Mouse (Mus musculus): ENCODE measurements around the gene Cyb5r3.
"Not testable (repeated sequence)": the region's sequence is repeated elsewhere in the genome, so short reads cannot be mapped to it uniquely, and the experiment has no call there.

The Cyb5r3 gene

DNA sequence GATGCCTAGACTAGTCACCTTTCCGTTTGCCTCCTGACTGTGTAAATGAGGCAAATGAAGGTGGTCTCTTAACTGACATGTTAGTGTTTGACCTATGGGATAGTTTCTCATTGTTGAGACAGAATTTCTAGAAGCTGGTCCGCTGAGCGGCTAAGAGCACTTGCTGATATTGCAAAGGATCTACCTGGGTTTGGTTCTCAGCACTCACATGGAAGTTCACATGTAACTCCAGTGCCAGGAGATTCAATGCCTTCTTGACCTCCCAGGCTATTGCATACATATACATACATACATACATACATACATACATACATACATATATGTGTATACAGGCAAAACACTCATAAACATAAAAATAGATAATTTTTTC, 22.3 kb downstream of the Cyb5r3 start:
- DNase-seq (ENCODE audit: low spot score) = no peak

DNA sequence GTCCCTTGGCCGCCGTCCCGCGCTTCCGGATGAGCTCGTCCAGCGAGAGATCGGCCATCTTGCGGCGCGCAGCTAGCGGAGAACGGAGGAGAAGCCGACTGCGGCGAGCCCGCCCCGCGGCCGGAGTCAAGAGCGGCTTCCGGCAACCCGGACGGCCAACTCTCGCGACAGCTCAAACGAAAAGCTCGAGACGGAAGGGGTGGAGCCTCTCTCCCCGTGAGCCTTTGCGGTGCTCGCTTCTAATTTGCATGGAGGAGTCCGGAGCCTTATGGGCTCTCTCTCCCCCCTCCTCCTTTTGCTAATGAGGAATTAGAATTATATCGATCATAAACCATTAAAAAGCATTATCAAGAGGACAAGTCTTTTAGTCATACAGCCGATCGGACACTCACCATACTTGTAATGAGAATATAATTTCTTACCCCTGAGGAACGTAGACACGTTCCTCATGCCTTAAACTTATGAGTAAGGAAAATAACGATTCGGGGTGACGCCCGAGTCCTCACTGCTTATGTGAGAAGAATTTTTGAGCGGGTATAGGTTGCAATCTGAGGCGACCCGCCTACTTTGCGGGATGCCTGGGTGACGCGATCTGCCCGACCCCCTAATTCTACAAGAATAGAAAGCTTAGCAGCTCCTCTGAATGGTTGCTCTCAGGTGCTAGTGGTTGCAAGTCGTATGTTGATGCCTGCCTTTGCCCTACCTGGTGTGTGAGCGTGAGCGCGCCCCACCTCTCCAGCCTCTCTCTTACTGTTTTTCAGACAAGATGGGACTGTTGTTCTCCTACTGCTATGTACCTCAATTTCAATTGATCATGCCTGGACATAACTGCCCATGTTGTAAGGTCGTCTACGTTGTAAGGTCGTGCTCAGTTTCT, 23.0 kb downstream of the Cyb5r3 start, which contains the start of gene Poldip3:
Poldip3 (minus strand) TSS at position 189 of the 877 bp plus-strand sequence.
- peak; percentile 99 for DNase-seq (ENCODE audit: low spot score)

DNA sequence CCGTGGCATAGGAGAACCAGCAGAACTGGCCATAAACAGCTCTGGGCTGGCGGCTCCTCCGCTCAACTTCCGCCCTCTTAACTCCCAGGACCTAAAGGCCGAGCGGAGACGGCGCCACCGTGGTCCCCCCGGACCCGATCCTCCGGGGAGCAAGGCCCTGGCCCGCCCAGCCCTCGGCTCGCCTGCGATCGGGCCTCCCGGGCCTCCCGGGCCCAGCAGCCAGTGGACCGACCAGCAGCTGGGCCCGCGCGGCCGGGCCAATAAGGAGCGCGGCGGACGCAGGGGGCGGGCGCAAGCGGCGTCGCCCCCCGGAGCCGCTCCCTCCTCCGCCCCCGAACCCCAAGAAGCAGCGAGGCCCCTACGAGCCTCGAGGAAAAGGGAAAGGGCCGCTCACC, 23.6 kb downstream of the Cyb5r3 start:
- DNase-seq (ENCODE audit: low spot score) = no peak

DNA sequence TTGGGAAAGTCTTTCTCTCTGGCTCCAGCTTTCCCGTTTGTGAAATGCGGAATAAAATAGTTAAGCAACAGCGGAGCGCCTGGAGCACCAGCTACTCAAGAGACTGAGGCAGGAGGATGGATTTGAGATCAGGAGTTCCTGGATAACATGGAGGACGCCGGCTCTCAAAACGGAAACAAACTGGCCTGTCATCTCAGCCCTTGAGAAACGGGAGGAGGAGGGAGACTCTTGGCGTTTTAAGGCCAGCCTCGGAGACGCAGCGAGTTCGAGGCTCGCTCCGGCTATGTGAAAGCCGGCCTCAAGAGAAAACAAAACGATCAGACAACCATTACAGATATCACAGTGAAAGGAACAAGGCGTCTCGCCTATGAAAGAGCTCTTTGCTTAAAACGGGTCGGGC, 24.0 kb downstream of the Cyb5r3 start:
- no peak for DNase-seq (ENCODE audit: low spot score)

DNA sequence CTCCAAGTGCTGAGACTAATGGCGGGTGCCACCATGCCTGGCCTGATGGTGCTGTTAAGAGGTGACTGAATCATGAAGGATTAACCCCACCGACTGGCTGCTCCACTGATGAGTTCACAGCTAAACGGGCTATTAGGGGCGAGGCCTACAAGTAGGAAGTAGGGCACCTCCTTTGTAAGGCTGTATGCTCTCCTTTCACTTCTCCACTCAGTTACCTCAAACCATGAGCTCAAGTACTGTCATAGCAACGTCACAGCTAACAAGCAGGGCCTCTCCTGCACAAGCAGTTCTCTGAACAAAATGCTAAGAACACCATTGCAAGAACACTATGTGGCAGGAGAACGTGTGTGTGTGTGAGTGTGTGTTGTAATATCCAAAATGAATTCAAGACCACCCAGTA, 26.9 kb downstream of the Cyb5r3 start:
- no peak for DNase-seq (ENCODE audit: low spot score)

DNA sequence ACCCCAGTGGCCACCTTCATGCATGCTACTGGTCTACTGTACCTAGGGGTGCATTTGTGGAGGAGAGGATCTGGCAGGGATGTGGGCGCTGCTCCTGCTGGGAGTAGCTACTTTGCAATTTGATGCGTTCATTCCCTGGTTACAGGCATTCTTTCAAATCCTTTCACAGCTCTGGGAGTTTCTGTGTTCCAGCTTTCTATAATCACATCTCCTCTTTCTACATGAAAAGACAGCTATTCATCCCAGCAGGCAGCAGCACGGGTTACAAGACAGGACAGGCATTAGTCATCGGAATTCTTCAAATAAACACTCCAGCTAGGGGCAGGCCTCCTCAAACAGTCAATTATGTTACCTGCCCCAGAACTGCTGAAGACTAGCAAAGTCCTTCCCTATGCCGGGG, 29.5 kb downstream of the Cyb5r3 start:
- DNase-seq (ENCODE audit: low spot score) = no peak

DNA sequence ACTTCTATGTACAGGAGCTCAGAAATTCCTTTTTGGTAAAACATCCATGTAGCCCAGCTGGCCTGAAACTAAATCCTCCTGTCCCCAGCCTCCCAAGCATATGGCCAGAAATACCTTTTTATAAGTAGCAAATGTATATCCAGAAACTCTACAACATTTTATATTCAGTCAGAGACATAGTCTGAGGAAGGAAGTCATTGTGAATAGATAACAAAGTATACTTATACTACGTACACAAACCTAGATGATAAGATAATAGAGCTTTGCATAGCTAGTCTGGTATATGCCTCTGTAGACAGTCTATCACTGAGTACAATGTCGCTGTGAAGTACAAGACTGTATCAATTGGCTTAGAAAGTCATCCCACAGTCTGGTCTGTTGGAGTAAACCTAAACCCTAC, 36.7 kb downstream of the Cyb5r3 start:
- DNase-seq (ENCODE audit: low spot score) = no peak

DNA sequence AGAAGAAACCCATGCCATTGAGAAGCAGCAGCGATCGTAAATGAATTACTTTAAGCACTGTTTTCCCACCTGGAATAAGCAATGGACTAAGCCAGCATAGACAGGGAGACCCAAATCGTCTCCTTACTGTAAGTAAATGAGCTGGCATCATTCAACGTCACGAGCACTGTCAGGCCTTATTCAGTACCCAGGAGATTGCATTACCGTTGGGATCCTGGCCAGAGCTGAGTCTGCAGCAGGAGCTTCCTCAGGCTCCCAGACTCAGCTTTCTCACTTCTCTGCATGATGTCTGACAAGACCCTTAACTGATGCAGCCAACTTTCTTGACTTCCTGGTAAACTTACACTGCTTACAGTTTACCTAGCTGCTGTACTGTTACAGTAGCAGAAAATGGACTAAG, 37.7 kb downstream of the Cyb5r3 start:
- DNase-seq (ENCODE audit: low spot score) = no peak

DNA sequence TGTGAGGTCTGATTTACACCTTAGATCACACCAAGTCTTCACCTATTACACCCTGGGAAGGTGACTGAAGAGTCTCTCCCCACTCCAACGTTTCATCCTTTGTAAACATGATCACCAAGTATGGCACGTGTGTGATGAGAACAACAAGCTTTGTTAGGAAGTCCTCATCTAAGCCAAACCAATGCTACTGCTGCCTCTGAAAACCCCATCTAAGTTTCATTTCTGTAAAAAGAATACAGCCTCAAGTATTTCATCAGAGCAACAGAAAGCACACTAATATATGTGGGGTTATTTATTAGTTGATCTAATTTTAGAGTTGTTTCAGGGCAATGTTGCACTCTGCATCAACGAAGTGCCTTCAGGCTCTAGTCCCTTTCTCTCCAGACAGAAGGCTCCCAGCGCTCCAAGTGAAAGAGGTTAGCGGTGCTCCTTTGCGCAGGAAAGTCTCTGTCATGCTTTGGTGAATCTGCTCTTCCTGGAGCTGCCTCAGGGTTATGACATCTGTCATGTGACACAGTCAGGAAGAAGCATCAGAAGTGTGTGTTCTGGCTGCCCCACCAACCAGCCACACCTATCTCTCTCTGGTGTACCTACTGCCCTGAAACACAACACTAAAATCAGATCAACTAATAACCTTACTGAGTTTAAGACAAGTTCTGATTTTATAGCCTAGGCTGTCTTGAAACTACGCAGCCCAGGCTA, 42.7 kb downstream of the Cyb5r3 start:
- DNase-seq (ENCODE audit: low spot score) = no peak

DNA sequence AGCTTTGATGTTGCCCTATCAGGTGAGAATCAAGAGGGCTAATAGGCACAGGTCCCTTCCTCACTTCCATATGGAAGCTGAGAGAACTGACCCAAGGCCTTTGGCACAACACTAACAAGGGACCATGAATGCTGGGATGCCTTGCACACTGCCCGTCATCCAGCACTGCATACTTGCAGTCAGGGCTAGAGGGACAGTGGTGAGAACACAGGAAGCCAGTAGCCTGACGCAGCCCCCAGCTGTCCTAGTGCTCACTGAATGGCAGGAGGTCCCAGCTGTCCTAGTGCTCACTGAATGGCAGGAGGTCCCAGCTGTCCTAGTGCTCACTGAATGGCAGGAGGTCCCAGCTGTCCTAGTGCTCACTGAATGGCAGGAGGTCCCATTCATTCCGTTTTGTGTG, 45.4 kb downstream of the Cyb5r3 start:
- not testable (repeated sequence) for DNase-seq (ENCODE audit: low spot score)

DNA sequence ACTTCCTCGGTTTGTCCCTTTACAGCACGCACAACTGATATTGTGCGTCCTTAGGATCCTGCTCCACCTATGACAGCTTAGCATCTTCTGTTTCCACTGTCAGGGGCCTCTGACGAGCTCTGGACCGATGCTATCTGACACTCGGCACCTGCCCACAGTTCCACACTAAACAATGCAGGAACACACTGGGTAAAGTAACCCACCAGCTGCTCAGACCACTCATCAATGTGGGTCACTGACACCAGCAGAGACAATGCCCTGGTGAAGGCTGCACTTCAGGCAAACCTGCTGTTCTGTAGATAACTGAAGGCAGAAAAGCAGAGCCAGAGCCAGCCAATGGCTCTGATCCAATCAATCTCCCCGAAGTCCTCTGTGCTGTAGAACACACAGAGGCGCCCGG, 45.8 kb downstream of the Cyb5r3 start:
- no peak for DNase-seq (ENCODE audit: low spot score)

DNA sequence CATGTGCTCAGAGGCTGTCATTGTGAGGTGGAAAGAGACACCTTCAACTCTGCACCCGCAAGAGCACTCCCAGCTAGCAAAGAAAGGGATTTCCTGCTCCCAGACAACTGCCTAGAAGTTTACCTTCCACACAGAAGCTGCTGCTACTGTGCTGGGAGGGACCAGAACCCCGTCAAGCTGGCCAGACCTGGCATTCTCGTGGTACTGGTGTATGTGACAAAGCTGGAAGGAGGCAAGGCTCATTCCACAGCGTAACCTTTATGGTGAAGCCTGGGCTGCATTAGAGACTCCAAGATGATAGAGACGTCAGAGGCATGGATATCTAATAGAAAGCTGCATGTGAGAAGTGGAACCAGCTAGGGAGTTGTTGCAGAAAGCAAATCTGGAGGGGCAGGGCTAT, 47.8 kb downstream of the Cyb5r3 start:
- no peak for DNase-seq (ENCODE audit: low spot score)

DNA sequence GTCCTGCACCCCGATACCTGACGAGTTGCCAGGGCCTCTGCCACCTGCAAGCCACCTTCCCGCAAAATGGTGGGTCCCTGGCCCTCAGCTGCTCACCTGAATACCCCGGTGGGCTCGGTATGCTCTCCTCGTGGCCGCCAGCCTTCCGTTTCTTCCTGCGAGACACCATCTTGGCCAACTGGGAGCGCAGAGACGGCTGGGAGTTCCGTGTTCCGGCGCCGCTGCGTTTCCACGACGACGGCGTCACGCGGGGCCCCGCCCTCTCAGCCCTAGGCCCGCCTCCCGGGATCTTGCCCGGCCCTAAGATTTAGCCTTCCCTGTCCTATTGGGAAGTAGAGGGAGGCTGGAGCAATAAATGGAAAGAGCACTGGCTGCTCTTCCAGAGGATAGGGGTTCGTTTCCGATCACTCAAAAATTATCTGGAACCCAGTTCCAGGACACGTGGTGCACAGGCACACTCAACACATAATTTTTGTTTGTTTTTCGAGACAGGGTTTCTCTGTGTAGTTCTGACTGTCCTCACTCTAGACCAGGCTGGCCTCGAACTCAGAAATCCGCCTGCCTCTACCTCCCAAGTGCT, 49.7 kb downstream of the Cyb5r3 start, which contains the start of gene Rrp7a:
Rrp7a (minus strand) TSS at position 236 of the 580 bp plus-strand sequence.
- peak; percentile 65 for DNase-seq (ENCODE audit: low spot score)

DNA sequence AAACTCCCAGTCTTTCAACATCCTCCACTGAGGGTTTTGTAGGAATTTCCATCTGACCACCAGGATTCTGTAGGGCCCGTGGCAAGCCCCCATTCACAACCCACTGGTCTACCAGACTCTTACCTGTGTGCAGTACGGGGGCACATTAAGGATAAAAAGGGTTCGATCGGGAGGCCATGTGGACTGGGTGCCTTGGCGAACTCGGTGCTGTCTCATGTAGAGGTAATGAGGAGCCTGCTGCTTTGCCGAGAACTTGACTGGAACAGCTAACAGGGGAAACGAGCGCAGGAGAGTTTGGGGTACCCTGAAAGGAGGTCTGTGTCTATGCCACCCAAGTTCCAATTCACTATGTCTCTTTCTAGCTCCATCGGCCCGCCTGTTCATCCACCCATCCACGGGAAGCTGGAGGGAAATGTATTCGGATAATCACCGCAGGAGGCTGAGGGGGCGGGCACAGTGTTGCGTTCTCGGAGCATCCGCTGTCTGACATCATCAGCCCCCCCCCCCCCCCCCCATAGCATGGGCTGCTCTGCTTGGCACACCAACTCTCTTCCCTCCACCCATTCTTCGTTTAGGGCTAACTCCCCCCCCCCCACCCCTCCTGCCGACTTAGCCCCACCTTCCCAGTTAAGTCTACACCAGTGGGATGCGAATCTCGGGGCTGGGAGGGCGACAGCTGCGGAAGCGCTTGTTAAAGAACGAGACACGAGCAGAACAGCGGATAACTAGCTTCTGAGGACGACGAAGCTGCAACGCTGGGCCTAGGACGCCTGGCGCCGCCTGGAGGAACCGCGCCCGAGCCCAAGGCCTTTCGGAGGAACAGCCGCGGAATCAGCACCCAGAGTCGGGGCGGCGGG, 50.5 kb downstream of the Cyb5r3 start:
- no peak for DNase-seq (ENCODE audit: low spot score)

DNA sequence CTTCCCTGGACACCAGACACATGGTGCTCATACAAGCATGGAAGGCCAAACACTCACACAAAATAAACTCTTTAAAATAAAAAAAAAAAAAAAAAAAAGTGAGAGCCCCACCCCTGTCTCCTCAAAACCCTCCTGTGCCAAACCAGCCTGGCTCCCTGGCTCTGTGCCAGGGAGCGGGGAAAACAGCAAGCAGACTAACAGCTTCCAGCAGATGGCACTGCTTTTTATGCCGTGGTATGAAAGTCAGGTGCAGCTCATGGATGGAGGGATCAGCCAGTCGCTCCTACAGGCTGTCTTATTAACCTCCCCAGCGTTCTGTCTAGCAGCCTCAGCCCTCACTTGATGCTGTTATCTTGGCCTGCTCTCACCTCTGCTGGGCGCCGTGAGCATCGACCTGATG, 54.0 kb downstream of the Cyb5r3 start:
- DNase-seq (ENCODE audit: low spot score) = no peak

DNA sequence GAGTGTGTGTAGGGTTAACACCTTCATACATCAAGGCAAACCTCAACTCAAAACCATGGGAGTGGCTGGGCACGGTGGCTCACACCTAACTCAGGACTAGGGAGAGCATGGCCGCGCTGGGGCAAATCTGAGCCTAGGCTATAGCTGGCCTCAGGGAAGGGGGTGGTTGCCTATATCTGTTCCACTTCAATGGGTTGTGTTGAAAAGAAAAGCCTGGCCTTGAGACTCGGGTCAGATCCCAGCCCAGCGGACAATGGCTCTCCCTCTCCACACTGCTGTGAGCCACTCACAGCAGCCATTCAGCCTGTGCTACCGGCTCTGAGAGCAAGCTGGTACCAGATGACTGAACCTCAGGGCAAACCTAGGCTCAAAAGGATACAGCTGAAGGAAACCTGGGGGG, 57.3 kb downstream of the Cyb5r3 start:
- DNase-seq (ENCODE audit: low spot score) = no peak

DNA sequence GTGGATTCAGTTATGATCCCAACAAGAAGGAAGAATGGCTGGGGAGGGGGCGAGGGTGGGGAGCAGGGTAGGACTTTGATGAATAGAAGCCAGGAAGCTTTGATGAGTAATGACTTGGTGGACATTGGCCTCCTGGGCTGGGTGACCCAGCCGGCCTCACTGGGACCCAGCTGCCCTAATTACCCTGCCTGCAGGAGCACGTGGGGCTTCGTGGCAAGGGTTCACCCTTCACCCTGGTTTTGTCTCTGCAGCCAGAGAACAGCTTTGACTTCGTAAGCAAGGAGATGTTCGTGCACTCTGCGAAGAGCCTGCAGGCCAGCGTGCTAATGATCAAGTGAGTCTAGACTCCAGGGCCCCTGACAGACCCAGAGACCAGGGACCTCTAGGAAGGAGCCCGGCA, 58.3 kb downstream of the Cyb5r3 start:
- DNase-seq (ENCODE audit: low spot score) = no peak

DNA sequence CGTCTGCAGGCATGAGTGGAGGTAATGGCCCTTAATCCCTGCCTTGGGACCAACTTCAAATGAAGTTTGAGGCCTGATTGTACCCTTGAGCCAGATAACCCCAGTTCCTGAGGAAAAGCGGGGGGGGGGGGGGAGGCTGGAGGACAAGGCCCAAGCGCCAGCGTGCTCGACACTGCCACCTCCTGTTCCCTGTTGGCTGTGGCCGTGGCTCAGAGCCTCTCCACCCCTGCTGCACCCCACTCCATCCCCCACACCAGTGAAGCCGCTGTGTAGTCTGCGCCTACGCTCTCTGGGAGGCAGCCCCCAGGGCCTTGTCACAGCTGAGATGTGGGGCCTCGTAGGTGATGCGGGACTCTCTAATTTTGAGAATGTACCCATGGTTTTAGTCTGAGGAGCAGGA, 59.5 kb downstream of the Cyb5r3 start:
- DNase-seq (ENCODE audit: low spot score) = no peak

DNA sequence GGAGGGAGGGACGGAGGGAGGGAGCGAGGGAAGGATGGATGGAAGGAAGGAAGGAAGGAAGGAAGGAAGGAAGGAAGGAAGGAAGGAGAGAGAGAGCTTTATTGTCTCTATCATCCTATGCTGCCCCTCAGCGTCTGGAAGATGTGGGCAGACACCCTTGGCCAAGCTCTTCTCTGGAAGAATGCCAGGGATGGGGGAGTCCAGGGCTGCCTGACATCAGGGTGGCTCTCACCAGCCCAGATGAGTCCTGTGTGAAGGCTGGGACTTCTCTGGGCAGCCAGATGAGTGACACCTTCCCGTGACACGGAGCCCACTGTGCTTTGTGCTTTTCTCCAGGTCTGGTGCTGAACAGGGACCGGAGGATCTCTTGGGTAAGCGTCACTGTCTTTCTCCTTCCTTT, 60.5 kb downstream of the Cyb5r3 start:
- no peak for DNase-seq (ENCODE audit: low spot score)

DNA sequence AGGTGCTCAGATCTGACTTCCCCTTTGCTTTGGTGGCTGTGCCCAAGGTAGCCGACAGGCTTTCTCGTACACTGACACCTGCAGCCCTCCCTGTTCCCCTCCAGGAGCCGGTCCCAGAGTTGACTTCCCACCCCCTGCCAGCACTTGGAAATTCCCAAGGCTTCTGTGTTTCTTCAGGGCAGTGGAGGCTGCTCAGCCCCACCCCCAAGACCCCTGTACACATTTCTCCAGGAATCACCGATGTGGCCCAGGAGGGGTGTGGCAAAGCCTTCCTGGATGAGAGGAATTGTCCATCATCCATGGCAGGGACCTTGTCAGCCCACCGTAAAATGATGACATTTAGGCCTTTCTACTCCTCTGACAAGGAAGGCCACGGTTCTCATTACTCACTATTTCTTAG, 61.1 kb downstream of the Cyb5r3 start:
- no peak for DNase-seq (ENCODE audit: low spot score)

DNA sequence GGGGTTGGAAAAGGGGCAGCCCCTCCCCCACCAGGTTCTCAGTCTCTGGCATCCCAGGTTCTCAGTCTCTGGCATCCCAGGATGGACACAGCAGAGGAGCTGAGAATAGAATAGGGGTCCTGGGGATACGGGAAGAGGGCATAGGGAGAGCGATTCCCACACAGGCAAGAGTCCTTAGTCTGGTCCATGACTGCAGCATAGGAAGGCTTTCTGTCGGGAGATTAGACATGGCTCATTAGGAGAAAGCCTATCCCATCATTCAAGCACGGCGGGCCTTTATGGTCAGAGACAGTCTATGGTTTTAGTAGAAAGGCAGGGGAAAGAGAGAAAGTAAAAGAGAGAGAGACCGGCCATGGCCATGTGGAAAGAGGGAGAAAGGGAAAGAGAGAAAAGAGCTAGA, 64.6 kb downstream of the Cyb5r3 start:
- no peak for DNase-seq (ENCODE audit: low spot score)

DNA sequence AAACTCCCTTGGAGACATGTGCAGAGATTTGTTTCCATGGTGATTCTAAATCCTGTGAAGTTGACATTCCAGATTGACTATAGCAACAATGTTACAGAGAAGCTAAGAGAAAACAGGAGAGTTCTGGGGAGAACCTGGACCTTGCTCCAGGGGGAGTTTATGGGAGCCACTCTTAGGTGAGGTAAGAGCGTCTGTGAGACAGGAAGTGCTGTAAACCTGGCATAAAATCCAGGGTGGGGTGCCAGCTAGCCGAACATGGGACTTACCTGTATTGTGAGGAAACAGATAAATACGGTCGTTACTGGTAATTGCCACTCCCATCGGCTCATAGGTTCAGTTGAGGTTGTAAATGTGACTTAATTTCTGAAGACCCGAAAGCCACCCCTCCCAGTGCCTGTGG, 66.0 kb downstream of the Cyb5r3 start:
- no peak for DNase-seq (ENCODE audit: low spot score)

Data from layer of hippocampus, adult 9-10 months (tissue).